Mouse (Mus musculus) c-Kit-negative CD71-positive TER-119-positive erythroid progenitor cells, embryonic 14.5 days (primary cell): ENCODE results near the gene C2cd3.
"Not testable (repeated sequence)": the region's sequence is repeated elsewhere in the genome, so short reads cannot be mapped to it uniquely, and the experiment has no call there.

Source experiments
- DNase-seq: peaks from one replicate; pipeline ENCODE4 v3.0.0-alpha.2; 2013; ENCODE audit warnings: low read depth, low spot score

C2cd3 gene

DNA sequence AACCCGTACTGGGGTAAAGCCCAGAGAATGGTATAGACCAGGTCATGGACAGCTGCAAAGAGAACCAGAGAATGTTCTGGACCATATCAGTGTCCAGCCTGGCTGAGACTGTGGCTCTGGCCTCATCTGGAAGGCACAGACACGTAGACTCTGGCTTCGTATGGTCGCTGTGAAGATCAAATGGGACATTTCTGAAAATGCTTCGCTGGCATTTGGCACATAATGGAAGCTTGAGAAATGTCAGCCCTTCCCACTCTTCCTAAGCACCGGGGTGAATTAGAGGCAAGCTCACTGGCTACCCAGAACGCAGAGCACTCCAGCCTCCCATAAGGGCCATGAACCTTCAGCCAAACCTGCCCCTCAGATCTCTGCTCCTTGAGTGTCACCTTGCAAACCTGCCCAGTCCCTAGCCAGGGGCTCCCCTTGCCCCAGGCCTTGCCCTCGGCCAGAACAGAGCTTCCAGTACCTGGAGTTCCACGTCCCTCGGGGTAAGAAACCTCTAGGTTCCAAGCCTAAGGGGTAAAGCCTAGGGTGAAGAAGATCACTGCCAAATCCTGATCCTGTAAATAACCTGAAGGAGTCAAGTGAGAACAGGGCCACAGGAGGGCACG, 98.9 kb downstream of the C2cd3 start:
- no peak for DNase-seq

DNA sequence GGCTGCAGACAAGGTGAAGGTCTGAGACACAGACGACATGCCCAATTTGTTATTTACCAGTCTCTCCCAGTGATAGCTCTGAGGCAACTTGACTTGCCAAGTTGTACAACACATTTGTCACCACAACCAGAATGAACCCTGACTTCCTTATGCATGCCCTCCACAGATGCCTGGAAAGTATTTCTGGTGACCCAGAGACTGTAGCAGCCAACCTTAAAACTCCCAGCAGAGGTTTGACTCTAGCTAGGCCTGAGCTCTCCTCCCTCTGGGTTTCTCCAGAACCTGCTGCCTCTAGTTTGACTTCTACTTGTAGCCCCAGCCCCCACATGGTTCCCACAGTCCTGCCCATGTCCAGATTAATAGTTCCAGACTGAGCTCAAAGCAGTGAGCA, 99.4 kb downstream of the C2cd3 start:
- no peak for DNase-seq

DNA sequence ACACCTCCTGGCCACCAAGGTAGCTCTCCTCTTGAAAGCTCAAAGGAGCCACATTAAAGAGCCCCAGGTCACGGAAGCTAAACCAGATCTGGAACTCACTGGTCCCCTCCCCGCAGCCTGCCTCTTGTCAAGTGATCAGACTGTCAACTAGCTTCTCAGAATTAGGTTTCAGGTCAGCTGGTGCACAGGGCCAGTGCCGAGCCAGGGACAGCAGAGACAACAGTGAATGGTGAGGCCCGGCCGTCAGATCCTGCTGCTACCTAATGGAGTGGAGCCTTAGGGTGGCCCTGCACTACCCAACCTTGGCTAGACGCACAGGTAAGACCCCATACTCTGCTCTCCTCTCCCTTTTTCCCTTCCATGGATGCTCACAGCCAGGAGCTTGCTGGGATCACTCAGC, 100.7 kb downstream of the C2cd3 start, which contains the start of gene Ucp3:
Ucp3 (plus strand) TSS at position 214 of the 400 bp plus-strand sequence.
- no peak for DNase-seq

DNA sequence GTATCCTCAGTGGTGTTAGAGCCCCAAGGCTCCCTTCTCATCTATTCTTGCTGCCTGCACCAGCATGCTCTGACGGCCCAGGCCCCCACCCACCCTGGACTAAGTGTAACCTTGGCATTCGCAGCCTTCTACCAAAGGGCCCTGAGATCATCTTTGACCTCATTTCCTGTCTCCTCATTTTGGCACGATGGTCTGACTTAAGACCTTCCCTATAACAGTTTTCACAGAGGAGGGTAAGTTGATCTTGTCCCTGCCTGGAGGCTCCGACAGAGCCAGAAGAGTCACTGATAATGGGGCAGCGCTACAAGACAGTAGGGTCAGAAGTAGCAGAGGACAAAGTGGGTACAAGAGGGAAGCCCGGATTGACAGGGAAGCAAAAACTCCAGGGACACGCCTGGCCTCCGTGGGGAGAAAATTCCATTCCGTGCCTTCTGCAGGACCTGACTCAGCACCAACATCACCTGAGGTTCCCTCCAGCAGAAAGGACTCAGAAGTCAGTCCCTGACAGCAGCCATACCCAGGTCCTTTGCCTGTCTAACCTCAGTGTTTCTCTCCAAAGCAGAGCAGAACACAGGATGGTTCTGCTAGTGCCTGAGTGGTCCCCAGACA, 101.9 kb downstream of the C2cd3 start:
- no peak for DNase-seq

DNA sequence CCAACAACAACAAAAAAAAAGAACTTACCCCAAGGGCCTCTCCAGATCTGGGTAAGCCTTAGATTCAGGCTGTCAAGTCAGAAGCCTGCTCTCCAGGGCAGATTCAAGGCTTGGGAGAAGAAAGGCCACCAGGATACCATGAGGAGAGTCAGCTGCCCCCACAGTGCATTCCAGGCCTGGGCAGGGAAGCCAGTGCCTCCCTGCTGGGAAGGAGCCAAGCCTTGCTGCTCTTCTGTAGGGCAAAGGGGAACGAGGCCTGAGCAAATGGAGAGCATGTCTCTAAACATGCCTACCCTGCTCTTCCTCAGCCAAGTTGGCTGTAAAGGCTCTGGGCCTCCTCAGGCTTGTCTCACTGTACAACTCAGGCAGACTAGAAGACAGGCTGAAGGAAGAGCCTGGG, 102.6 kb downstream of the C2cd3 start:
- DNase-seq = no peak

DNA sequence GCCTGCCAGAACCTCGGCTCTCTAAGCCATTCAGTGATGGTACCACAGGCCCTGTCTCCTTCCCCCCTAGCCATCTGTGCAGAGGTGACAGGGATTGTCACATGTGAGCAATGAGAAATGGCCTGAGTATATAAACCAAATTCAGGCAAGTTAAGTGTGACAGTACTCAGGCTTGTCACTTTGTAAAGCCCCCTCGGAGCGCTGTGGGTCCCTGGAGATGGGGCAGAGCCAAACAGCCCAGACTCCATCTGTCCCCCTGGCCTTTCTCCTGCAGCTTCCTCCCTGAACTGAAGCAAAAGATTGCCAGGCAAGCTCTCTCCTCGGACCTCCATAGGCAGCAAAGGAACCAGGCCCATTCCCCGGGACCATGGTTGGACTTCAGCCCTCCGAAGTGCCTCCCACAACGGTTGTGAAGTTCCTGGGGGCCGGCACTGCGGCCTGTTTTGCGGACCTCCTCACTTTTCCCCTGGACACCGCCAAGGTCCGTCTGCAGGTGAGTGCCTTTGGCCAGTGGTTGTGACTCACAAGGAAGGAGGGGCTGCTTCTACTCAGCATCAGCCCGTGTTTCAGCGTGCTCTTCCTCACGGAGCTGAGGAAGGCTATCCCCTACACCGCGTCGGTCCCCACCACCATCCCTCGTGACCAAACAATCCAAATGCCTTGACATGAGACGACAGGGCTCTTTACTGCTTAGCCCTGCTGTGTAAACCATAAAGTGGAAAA, 107.2 kb downstream of the C2cd3 start:
- DNase-seq = no peak

DNA sequence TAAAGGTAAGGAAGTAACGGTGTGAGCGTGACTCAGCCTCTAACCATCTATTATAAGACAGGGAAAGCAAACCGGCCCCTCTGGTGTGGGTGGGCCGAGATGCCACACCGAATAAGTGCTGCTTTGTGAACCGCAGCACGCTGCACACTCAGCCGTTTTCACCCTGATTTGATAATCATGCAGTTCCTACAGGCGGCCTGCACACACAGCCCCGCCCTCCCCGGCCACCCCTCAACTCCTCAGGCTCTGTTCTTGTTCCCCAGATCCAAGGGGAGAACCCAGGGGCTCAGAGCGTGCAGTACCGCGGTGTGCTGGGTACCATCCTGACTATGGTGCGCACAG, 107.8 kb downstream of the C2cd3 start:
- DNase-seq = no peak

DNA sequence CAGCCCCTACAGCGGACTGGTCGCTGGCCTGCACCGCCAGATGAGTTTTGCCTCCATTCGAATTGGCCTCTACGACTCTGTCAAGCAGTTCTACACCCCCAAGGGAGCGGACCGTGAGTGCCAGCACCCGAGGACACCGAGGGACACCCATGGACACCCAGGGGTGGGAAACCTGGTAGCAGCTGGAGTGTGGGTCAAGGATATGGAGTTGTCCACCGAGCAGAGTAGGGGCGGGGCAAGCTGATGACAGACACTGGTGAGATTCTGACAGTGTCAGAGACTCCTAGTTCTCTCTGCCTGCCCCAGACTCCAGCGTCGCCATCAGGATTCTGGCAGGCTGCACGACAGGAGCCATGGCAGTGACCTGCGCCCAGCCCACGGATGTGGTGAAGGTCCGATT, 108.1 kb downstream of the C2cd3 start:
- DNase-seq = no peak

DNA sequence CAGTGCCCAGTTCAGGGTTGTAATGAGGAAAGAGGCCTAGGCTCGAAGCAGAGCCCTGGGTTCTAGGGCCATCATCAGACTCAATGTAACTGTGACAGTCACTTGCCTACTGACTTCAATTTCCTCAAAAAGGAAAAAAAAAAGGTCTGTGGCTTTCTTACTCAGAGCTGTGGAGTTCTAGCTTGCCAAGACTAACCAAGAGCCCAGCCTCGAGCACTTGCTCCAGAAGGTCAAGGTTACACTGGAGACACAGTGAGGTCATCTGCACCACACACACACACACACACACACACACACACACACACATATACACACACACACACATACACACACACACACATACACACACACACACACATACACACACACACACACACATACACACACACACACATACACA, 110.0 kb downstream of the C2cd3 start:
- DNase-seq = not testable (repeated sequence)

DNA sequence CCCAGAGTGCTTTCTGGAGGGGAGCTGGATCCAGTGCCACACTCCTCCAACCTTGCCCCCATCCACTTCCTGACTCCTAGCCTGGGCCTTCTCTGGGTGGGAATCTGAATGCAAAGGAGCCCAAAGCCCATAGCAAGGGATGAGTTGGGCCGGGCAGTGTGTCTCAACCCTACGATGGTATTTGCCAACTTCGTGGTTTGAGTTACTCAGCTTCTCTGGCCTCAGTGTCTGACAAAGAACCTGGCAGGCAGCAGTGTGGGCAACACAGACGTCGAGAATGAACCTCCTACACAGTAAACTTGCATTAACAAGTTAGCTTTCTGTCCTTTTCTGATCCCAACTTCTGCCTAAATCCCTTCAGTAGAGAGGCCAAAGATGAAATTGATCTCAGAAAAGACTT, 112.5 kb downstream of the C2cd3 start:
- no peak for DNase-seq

DNA sequence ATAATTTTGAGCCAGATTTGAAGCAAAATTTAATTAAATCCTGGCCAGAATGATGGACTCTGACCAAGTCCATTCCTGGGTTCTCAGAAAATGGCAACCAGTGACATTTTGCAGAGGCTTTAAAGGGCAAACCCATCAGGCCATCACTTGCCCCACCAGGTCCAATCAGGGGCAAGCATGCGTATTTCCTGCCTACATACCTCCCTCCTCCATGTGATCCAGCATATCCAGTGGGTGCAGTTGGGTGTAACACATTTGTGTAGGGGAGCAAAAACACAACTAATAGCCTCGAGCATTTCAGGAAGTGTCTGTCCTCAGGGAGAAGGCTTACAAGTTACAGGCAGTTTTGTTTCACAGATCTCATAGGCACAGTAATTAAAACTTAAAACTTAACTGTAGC, 115.3 kb downstream of the C2cd3 start:
- DNase-seq = no peak

DNA sequence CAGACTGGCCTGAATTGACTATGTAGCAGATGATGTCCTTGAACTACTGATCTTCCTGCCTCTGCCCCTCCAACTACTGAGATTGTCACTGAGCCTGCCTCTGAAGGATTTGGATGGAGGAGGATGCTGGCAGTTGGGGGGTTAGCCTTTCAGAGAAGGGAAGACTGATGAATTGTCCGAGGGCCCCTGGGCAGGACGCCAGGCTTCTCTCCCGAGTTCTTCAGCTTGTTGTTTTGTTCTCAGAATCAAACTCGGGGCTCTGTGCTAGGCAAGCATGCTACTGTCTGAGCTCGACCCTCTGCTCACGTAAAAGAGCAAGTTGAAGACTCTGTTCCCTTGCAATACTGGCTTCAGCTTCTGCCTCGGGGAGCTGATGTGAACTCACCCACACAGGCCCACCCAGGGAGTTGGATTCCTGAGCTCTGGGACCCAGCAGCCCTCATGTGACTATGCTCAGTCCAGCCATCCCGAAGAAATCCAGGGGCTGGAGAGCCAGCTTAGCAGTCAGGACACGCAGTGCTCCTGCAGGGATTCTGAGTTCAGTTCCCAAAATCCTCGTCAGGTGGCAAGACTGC, 116.5 kb downstream of the C2cd3 start:
- DNase-seq = no peak

DNA sequence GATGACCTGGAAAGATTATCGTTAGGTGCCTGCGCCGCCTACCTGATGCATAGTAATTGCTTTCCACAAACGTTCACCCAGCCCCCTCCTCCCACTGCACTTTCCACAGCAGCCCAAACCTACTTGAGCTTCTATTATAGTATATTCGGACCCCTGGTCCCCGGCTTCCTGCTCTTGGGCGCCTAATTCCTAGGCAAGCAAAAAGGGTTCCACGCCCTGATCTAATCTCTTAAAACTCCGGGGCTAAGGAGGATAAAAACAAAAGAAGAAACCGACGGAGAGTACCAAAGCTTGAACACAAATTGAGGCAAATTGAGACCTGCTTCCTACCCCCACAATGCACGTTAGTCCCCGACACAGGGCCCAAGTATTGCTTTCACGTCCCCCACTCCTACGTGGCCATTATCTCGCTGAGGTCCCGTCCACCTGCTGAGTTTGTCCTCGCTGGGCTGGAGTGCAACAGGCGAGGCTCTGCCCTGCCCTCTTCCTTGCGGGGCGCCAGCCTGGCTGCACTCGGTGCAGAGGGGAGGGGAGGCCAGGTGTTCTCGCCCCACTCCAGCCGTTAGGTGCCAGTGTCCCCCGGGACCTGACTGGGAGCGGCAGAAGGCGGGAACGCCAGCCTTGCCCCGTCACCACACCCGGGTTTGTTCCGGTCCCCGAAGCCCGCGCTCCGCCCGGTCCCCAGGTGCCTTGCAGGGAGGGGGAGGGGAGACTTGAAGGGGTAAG, 120.5 kb downstream of the C2cd3 start:
- no peak for DNase-seq

DNA sequence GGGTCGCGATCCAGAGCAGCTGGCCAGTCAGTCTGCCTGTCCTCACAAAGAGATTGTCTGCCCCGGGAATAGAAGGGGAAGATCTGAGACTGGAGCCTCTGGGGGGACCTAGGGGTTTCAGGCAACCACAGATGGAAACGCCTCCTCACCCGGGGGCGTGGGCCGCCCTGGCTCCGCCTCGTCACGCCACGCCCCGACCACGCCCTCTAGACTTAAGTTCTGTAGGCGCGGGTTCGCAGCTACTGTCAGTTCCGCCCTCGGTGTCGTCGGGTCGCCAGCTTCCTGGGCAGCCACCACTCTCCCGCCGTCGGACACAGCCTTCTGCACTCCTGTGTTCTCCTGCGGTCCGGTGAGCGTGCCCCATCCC, 121.1 kb downstream of the C2cd3 start, which contains the start of gene Ucp2:
Ucp2 (plus strand) TSS at position 221 of the 367 bp plus-strand sequence.
- DNase-seq = peak; percentile 90

DNA sequence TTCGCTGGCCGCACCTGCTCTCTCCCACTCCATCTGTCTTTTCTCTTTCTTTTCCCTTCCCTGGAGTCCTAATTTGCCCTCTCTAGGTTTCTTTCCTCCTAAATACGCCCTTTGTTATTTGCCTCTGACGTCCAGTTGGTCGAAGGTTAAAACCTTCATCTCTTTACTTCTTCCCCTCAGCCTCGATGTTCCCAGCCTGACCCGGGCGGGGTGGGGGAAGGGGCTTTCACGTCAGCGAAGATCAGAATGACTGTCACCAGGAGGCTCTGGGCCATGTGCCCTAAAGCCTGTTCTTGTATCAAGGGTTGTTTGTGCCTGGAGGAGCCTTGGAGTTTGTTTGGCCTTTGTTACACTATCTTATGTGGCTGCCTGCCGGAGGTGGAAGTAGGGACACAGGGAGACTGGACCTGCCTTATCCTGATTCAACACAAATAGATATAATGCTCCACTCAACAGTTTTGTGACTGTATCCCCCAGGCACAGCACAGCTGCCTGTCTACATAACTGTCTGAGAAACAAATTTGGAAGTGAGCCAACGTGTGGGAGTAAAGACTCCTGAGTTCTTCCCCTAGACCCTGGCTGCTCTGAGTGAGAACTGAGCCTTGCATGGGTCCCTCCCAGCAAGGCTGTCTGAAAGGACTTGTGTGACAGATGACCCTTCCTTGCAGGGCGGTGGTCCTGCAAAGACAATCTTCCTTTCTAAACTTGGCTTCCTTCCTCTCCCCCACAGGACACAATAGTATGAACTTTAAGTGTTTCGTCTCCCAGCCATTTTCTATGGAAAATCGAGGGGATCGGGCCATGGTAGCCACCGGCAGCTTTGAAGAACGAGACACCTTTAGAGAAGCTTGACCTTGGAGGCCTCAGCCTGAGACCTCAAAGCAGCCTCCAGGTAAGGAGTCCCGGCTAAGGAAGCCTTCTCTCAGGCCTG, 121.7 kb downstream of the C2cd3 start:
- no peak for DNase-seq

DNA sequence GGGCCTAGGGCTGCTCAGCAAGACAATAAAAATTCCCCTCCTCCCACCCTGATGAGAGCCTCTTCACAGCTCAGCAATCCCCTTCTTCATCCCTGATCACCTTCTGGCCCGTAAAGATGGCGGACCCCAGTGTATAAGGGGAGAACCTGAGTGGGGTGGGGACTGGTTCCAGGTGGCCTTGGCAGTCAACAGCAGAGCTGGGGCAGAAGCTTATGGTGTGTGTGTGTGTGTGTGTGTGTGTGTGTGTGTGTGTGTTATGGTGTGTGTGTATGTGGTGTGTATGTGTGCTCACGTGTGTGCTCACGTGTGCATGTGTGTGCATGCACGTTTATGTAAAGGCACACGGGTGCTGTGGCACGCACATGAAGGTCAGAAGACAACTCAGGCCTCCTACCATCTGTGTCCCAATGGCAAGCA, 122.4 kb downstream of the C2cd3 start:
- no peak for DNase-seq

DNA sequence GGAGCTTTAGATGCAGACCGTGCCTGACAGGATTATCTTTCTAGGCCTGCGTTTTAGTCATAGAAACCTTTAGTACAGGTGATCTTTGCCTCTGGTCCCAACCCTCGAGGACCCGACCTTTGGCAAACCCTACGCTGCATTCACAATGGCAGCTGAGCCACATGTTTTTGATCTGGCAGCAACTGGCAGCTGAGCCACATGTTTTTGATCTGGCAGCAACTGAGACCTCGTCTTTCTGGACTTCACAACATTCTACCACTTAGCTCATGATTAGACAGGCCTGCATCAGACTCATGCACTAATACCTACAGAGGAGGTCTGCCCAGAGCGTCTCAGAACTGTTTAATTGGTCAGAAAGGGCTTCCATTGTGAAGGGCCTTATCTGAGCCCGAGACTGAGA, 123.0 kb downstream of the C2cd3 start:
- no peak for DNase-seq

DNA sequence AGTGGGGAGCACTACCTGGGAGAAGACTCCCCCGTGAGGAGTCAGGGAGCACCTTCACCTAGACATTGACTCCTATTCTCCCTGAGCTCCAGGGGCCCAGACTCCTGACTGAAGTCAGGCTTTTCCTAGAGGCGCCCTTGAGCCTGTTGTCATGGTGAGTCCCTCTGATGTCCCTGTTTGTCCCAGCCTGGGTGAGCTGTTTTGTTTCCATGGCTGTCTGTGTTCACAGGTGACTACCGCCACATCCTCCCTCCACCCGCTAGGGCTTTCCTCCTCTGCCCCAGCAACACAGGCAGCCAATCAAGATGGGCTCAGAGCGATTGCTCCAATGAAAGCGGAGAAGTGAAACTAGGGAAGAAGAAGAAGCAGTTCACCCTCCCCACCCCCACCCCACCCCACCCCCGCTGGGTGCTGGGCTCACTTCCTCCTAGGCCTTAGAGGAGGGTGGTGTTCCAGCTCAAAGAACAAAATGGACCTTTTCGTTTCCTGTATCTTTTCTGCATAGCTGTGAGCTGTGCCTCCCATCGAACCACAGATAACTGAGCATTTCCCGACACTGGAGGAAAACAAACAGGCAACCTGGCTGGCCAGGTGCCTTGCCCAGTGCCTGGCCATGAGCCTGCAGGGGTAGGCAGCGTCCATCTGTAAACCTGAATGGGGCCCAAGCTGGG, 123.7 kb downstream of the C2cd3 start:
- no peak for DNase-seq

DNA sequence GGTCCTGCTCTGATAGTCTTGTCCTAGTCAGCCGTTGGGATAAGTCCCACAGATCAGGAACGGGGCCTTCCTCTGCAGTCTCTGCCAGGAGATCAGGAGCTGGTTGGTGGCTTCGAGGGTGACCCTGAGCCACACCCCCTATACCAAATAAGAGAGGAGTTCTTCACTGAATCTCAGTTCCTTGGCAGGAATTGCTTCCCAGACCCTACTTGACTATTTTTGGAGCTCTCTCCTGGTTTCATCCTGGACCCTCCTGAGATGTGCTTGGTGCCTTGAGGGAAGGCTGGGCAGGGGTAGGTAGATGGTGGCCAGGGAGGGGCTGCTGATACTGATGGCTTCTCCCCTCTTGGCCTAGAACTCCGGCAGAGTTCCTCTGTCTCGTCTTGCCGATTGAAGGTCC, 124.3 kb downstream of the C2cd3 start:
- no peak for DNase-seq

DNA sequence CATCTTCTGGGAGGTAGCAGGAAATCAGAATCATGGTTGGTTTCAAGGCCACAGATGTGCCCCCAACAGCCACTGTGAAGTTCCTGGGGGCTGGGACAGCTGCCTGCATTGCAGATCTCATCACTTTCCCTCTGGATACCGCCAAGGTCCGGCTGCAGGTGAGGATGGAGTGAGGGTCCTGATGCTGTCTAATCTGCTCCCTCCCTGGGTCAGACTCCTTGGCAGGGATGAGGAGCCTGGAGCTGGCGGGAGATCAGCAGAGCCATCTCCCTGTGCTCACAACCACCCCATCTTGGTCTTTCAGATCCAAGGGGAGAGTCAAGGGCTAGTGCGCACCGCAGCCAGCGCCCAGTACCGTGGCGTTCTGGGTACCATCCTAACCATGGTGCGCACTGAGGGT, 124.8 kb downstream of the C2cd3 start:
- no peak for DNase-seq

DNA sequence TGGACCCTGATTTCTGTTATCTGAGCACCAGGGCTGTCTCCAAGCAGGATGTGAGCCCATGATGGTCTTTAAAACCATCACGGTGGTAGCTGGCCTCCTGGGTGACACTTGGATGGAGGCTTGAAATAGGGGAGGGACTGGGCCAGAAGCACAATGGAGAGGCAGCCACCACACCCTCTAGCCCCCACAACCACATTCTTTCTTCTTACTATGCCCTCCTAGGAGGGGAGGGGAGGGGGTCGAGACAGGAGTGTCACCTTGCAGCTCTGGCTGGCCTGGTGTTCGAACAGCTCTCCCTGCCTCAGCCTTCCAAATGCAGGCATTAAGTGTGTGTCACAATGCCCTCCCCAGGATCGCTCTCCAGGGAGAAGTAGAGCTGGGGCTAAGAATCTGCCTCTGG, 125.4 kb downstream of the C2cd3 start:
- no peak for DNase-seq
